Mouse (Mus musculus) frontal cortex, postnatal 25 days (tissue): ENCODE data around the gene Snrpd2.
A peak's percentile ranks its signal among the peaks of the same experiment; 100 is the strongest.

ENCODE experiments used
- DNase-seq, 2 experiments: peaks; one replicate each; pipeline ENCODE4 v3.0.0; 2022; ENCODE audit warnings: low spot score in 2 of 2

The Snrpd2 gene

GRCm38 (mm10) chr7:19178035-19178434 lies 28.5 kb downstream of the Snrpd2 start:
- peak in 1 of 2 experiments; percentile 38 for DNase-seq

- peak; percentile 80 to 82 for DNase-seq
Observed at GRCm38 (mm10) chr7:19178443-19179092, 29.0 kb downstream of the Snrpd2 start.

DNA sequence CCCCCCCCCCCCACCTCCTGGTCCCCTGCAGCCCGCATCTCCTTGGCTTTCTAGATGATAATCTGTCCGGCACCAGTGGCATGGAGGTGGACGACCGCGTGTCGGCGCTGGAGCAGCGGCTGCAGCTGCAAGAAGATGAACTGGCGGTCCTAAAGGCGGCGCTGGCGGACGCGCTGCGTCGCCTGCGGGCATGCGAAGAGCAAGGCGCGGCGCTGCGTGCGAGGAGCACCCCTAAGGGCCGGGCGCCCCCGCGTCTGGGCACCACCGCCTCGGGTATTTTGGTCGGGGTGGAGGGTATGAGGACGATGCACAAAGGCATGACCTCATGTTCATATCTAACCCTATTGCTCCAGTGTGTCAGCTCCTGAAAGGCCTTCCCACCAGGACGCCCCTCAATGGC lies 29.7 kb downstream of the Snrpd2 start:
- peak in 1 of 2 experiments; percentile 52 for DNase-seq

DNA sequence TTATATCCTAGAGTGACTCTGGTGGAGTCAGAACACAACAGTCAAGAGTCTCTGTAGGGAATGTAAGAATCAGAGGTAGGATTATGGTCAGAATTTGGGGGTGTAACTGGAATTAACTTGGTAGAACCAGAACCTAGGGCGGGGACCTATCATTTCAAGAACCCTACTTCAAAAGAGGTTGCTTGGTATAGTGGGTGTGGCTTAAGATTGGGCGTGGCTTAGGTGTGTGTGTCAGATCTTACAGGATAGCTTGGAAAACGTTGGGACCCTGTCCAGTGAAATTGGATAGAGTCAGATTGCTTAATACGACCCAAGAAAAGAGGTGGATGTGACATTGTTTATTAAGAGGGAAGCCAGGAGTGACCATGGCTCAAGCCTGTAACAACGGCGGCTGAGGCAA lies 30.4 kb downstream of the Snrpd2 start:
- no peak for DNase-seq

DNA sequence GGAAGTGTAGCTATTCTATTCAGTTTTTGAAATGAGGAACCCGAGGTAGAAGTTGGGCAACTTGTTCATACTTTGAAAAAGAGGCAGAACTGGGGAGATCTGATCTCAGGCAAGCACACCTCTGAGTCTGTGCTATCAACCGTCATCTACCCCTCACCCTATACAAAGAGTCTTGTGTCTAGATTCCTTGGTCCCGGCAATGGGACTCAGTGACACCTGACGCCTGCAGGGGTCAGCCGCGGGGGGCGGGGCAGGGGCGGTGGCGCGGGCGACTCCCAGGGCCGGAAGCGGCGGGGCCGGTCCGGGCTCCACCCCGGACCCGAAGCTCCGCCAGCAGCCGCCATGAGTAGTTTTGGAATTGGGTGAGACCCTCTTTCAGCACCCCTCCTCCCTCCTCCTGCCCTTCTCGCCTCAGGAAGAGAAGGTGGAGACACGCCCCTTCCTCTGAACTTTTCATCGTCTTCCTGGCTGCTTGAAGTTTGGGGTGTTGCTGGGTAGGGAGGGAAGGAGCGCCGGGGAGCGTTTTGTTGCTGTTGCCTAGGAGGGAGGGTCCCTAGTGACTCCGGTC lies 31.4 kb downstream of the Snrpd2 start:
- DNase-seq, result no peak

GRCm38 (mm10) chr7:19184250-19184649 lies 34.7 kb downstream of the Snrpd2 start:
- no peak for DNase-seq

GRCm38 (mm10) chr7:19184758-19185157 lies 35.2 kb downstream of the Snrpd2 start:
- DNase-seq, result no peak

DNA sequence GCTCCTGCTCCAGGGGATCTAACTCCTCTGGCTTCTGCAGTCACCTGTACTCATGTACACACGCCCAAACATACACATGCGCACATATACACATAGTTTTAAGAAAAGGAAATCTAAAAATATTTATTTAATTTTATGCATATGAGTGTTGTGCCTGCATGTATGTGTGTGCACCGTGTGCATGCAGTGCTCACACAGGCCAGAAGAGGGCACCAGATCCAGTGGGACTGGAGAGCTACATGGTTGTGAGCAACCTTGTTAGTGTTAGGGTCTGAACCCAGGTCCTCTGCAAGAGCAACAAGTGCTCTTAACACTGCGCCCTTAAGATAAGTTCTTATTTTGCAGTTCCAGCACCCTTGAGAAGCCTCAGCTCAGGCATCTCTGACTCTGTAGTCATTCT lies 45.2 kb downstream of the Snrpd2 start:
- DNase-seq, result no peak

- peak in 1 of 2 experiments; percentile 44 for DNase-seq
Observed at GRCm38 (mm10) chr7:19196676-19197075, 47.2 kb downstream of the Snrpd2 start.

- DNase-seq, result no peak
Observed at GRCm38 (mm10) chr7:19197985-19198384, 48.5 kb downstream of the Snrpd2 start.

DNA sequence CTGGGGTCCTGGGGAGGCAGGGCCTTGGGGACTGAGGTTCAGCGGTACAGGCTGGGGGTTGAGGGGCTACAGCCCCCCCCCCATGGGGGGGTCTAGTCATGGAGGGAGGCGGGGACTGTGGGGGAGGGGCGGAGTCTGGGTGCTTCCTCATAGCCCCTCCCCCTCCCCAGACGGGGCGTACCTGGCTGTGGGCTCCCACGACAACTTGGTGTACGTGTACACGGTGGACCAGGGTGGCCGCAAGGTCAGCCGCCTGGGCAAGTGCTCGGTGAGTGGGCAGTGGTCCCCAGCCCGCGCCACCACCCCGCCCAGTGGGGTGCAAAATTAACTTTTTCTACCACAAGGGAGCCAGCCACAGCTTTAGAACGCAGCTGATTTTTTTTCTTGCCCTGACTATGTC lies 52.1 kb downstream of the Snrpd2 start:
- DNase-seq, result no peak

DNA sequence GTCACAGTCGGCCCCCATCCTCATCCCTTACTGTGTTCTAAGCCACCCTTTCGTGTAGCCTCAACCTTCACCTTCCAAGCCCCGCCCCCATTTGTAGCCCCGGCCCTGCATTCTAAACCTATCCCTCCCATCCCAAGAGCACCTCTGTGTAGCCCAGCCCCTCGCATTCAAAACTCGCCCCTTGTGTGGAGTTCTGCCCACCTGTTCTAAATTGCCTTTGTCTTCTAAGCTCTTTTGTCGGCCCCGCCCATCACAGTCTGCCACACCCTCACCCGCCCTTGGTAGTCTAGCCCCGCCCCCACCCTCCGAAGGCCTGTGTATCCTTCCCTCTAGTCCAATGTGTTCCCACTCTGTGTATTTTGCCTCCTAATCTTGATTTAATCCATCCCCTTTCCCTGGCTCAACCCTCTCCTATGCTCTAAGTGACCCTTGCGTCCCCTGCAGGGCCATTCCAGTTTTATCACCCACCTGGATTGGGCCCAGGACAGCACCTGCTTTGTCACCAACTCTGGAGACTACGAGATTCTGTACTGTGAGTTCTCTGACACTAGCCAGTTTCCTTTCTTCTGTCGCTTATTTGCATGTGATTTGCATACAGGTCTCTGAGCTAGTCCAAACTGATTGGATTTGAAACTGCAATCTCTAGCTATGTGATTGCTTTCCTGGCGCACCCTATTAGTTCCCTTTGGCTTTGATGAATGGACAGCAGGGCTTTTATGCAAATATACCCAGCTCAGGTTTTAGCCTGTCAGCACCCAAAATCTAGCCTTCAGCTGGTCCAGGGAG lies 52.7 kb downstream of the Snrpd2 start:
- DNase-seq, result no peak
